Mouse (Mus musculus): ENCODE measurements around the gene Pgs1.

DNA sequence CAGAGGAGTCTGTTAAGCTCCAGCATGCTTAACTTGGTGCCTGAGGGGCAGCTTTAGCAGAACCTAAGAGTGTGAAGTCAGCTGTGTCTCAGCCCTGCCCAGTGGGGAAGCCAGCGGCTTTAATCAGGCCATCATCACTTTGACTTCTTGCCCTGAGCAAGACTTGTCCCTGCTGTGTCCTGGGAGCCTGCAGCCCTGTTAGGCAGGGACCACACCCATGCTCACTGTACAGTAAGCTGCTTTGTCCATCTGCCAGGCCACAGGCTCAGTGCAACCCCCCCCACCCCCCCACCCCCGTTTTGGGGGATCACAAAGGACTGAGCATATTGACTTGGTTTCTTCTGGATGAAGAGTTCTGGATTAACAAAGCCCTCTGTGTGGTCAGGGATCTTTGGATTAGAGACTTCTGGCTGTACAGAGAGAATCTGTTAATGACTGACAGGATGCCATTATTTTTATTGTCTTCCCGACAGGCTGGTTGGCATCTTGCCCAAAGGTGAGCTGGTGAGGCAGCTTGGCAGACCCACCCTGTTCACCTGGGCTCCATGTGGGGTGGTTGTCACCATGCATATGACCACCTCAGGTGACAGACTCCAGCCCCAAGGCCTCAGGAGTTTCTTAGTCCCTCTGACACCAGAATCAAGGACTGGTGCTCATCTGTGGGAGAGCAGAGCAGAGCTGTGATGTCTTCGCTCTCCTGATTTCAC is 23.9 kb downstream of the Pgs1 start:
- no peak for TF ChIP-seq CTCF (IDR thresholded peaks at IDR 0.05)
- TF ChIP-seq EP300 (IDR thresholded peaks at IDR 0.05), result no peak
